Mouse (Mus musculus): Measurements from ENCODE around the gene Use1. TPM values are rescaled to one million over a fixed set of nuclear protein-coding genes. Genes with fewer than 3 reads are reported as not detected.
A peak's percentile ranks its signal among the peaks of the same experiment; 100 is the strongest.

Gene Use1
- total RNA-seq, 1 experiment: 112 TPM

- peak overlapping the region; percentile 58; the same call in 1 of the 2 replicates for H3K27ac ChIP-seq (ENCODE audit: insufficient read depth, low read depth, low read length, poor library complexity, severe bottlenecking)
- DNase-seq (ENCODE audit: low read depth, low spot score): no peak
- in situ Hi-C loops (cut with MboI; ENCODE audit: low sequenced_read_pairs in 2 of 2, unreplicated experiment in 2 of 2): no loop called here
- no peaks in the 10 kb centered on the region; the same call in 1 of the 2 replicates for H3K36me3 ChIP-seq (ENCODE audit: control insufficient read depth, insufficient read depth, low read length, poor library complexity, severe bottlenecking)
- H3K9ac ChIP-seq (ENCODE audit: insufficient read depth, low read depth, low read length, poor library complexity, severe bottlenecking): no peak overlapping the region
- H3K4me1 ChIP-seq (ENCODE audit: control insufficient read depth in 2 of 2, insufficient read depth in 2 of 2, low read length in 2 of 2, poor library complexity in 1 of 2): peaks cover 10 to 34% of the 10 kb centered on the region in 2 experiments
- TF ChIP-seq MAFK (IDR thresholded peaks at IDR 0.05; ENCODE audit: insufficient read depth, low read depth, low read length) (no peak), ZNF384 (IDR thresholded peaks at IDR 0.05; ENCODE audit: low read depth, low read length) (no peak), HCFC1 (IDR thresholded peaks at IDR 0.05; ENCODE audit: borderline replicate concordance, insufficient read depth, low read length) (no peak), ZC3H11A (IDR thresholded peaks at IDR 0.05; ENCODE audit: borderline replicate concordance, low read depth, low read length) (no peak), CHD2 (IDR thresholded peaks at IDR 0.05; ENCODE audit: low read depth, low read length) (no peak)
- no peak overlapping the region for H3K4me3 ChIP-seq (ENCODE audit: insufficient read depth in 1 of 2, low read depth in 1 of 2, low read length in 2 of 2, poor library complexity in 1 of 2, severe bottlenecking in 1 of 2)
- H3K9me3 ChIP-seq (ENCODE audit: control insufficient read depth, insufficient read depth, low read depth, low read length): no peaks in the 10 kb centered on the region
Measured at GRCm38 (mm10) chr8:71383860-71384259, 17.2 kb downstream of the Use1 start.

- Histone ChIP-seq H3K36me3 (ENCODE audit: control insufficient read depth, insufficient read depth, low read length, poor library complexity, severe bottlenecking) (no peaks in the 10 kb centered on the region), H3K9ac (ENCODE audit: insufficient read depth, low read depth, low read length, poor library complexity, severe bottlenecking) (peak overlapping the region; percentile 64; the same call in 1 of the 2 replicates), H3K27ac (ENCODE audit: insufficient read depth, low read depth, low read length, poor library complexity, severe bottlenecking) (peak overlapping the region; percentile 81; the same call in 1 of the 2 replicates), H3K4me3 (ENCODE audit: insufficient read depth in 1 of 2, low read depth in 1 of 2, low read length in 2 of 2, poor library complexity in 1 of 2, severe bottlenecking in 1 of 2) (peak overlapping the region; percentile 52 to 59), H3K9me3 (ENCODE audit: control insufficient read depth, insufficient read depth, low read depth, low read length) (no peaks in the 10 kb centered on the region), H3K4me1 (ENCODE audit: control insufficient read depth in 2 of 2, insufficient read depth in 2 of 2, low read length in 2 of 2, poor library complexity in 1 of 2) (peaks cover 10 to 25% of the 10 kb centered on the region in 2 experiments)
- DNase-seq (ENCODE audit: low read depth, low spot score): no peak
- TF ChIP-seq MAFK (IDR thresholded peaks at IDR 0.05; ENCODE audit: insufficient read depth, low read depth, low read length) (no peak), HCFC1 (IDR thresholded peaks at IDR 0.05; ENCODE audit: borderline replicate concordance, insufficient read depth, low read length) (no peak), ZNF384 (IDR thresholded peaks at IDR 0.05; ENCODE audit: low read depth, low read length) (no peak), CHD2 (IDR thresholded peaks at IDR 0.05; ENCODE audit: low read depth, low read length) (no peak), ZC3H11A (IDR thresholded peaks at IDR 0.05; ENCODE audit: borderline replicate concordance, low read depth, low read length) (no peak)
- in situ Hi-C loops (cut with MboI; ENCODE audit: low sequenced_read_pairs in 2 of 2, unreplicated experiment in 2 of 2): no loop called here
Measured at GRCm38 (mm10) chr8:71385212-71385835, 18.7 kb downstream of the Use1 start.

GRCm38 (mm10) chr8:71388267-71388666 lies 21.6 kb downstream of the Use1 start:
- TF ChIP-seq MAFK (IDR thresholded peaks at IDR 0.05; ENCODE audit: insufficient read depth, low read depth, low read length) (no peak), ZC3H11A (IDR thresholded peaks at IDR 0.05; ENCODE audit: borderline replicate concordance, low read depth, low read length) (no peak), HCFC1 (IDR thresholded peaks at IDR 0.05; ENCODE audit: borderline replicate concordance, insufficient read depth, low read length) (no peak), CHD2 (IDR thresholded peaks at IDR 0.05; ENCODE audit: low read depth, low read length) (no peak), ZNF384 (IDR thresholded peaks at IDR 0.05; ENCODE audit: low read depth, low read length) (no peak)
- H3K36me3 ChIP-seq (ENCODE audit: control insufficient read depth, insufficient read depth, low read length, poor library complexity, severe bottlenecking): no peaks in the 10 kb centered on the region
- H3K9me3 ChIP-seq (ENCODE audit: control insufficient read depth, insufficient read depth, low read depth, low read length): no peaks in the 10 kb centered on the region
- in situ Hi-C loops (cut with MboI; ENCODE audit: low sequenced_read_pairs in 2 of 2, unreplicated experiment in 2 of 2): no loop called here
- H3K27ac ChIP-seq (ENCODE audit: insufficient read depth, low read depth, low read length, poor library complexity, severe bottlenecking): no peak overlapping the region
- DNase-seq (ENCODE audit: low read depth, low spot score): no peak
- H3K4me1 ChIP-seq (ENCODE audit: control insufficient read depth in 2 of 2, insufficient read depth in 2 of 2, low read length in 2 of 2, poor library complexity in 1 of 2): peaks cover 5 to 25% of the 10 kb centered on the region in 2 experiments; a peak in 3 of 4 replicates
- H3K9ac ChIP-seq (ENCODE audit: insufficient read depth, low read depth, low read length, poor library complexity, severe bottlenecking): no peak overlapping the region
- H3K4me3 ChIP-seq (ENCODE audit: insufficient read depth in 1 of 2, low read depth in 1 of 2, low read length in 2 of 2, poor library complexity in 1 of 2, severe bottlenecking in 1 of 2): no peak overlapping the region

GRCm38 (mm10) chr8:71391696-71392095 lies 25.0 kb downstream of the Use1 start:
- no peaks in the 10 kb centered on the region for H3K36me3 ChIP-seq (ENCODE audit: control insufficient read depth, insufficient read depth, low read length, poor library complexity, severe bottlenecking)
- H3K27ac ChIP-seq (ENCODE audit: insufficient read depth, low read depth, low read length, poor library complexity, severe bottlenecking): no peak overlapping the region
- no peak overlapping the region; the same call in 1 of the 2 replicates for H3K9ac ChIP-seq (ENCODE audit: insufficient read depth, low read depth, low read length, poor library complexity, severe bottlenecking)
- in situ Hi-C loops (cut with MboI; ENCODE audit: low sequenced_read_pairs in 2 of 2, unreplicated experiment in 2 of 2): no loop called here
- TF ChIP-seq HCFC1 (IDR thresholded peaks at IDR 0.05; ENCODE audit: borderline replicate concordance, insufficient read depth, low read length) (no peak), ZNF384 (IDR thresholded peaks at IDR 0.05; ENCODE audit: low read depth, low read length) (no peak), MAFK (IDR thresholded peaks at IDR 0.05; ENCODE audit: insufficient read depth, low read depth, low read length) (no peak), CHD2 (IDR thresholded peaks at IDR 0.05; ENCODE audit: low read depth, low read length) (no peak), ZC3H11A (IDR thresholded peaks at IDR 0.05; ENCODE audit: borderline replicate concordance, low read depth, low read length) (no peak)
- no peaks in the 10 kb centered on the region for H3K9me3 ChIP-seq (ENCODE audit: control insufficient read depth, insufficient read depth, low read depth, low read length)
- no peak overlapping the region for H3K4me3 ChIP-seq (ENCODE audit: insufficient read depth in 1 of 2, low read depth in 1 of 2, low read length in 2 of 2, poor library complexity in 1 of 2, severe bottlenecking in 1 of 2)
- no peak for DNase-seq (ENCODE audit: low read depth, low spot score)
- peaks cover 3 to 10% of the 10 kb centered on the region in 2 experiments; a peak in 2 of 4 replicates for H3K4me1 ChIP-seq (ENCODE audit: control insufficient read depth in 2 of 2, insufficient read depth in 2 of 2, low read length in 2 of 2, poor library complexity in 1 of 2)
